Mouse (Mus musculus): ENCODE measurements around the gene Rapgef5. TPM values are rescaled to one million over a fixed set of nuclear protein-coding genes. Genes with fewer than 3 reads are reported as not detected.

The Rapgef5 gene
- polyA plus RNA-seq, 2 experiments: 5.6 to 8.6 TPM

- Histone ChIP-seq H3K4me2 (replicated peaks; ENCODE audit: low read depth, low read length, severe bottlenecking) (no peak overlapping the region), H3K4me1 (ENCODE audit: control insufficient read depth, insufficient read depth, low read length) (no peaks in the 10 kb centered on the region), H3K27ac (replicated peaks; ENCODE audit: low read depth, low read length) (no peak overlapping the region), H3K4me3 (replicated peaks; ENCODE audit: low read length) (no peak overlapping the region), H3K27me3 (ENCODE audit: control insufficient read depth, insufficient read depth, low read length) (no peaks in the 10 kb centered on the region), H3K9ac (ENCODE audit: low read depth, low read length, severe bottlenecking) (no peak overlapping the region), H3K9me3 (ENCODE audit: control insufficient read depth, low read length) (no peaks in the 10 kb centered on the region), H3K36me3 (ENCODE audit: control insufficient read depth, insufficient read depth, low read length) (no peaks in the 10 kb centered on the region)
- DNase-seq (ENCODE audit: low spot score) (no peak), ATAC-seq (ENCODE audit: low FRiP score, low read depth) (no peak)
- whole genome bisulfite sequencing: 81% methylated on average over 3 of the region's 3 CpGs
- TF ChIP-seq POLR2A (IDR thresholded peaks at IDR 0.05; ENCODE audit: borderline replicate concordance, extremely low read depth, insufficient read depth, insufficient read length): no peak
Observed at GRCm38 (mm10) chr12:117612715-117613114, 96.4 kb downstream of the Rapgef5 start.

- no peaks in the 10 kb centered on the region for H3K4me1 ChIP-seq (ENCODE audit: control insufficient read depth, insufficient read depth, low read length)
- H3K27me3 ChIP-seq (ENCODE audit: control insufficient read depth, insufficient read depth, low read length): no peaks in the 10 kb centered on the region
- DNase-seq (ENCODE audit: low spot score): no peak
- no peak for ATAC-seq (ENCODE audit: low FRiP score, low read depth)
- WGBS: 60% methylated on average over 4 of the region's 4 CpGs
- H3K4me3 ChIP-seq (replicated peaks; ENCODE audit: low read length): no peak overlapping the region
- no peak overlapping the region for H3K27ac ChIP-seq (replicated peaks; ENCODE audit: low read depth, low read length)
- no peak for TF ChIP-seq POLR2A (IDR thresholded peaks at IDR 0.05; ENCODE audit: borderline replicate concordance, extremely low read depth, insufficient read depth, insufficient read length)
- H3K9me3 ChIP-seq (ENCODE audit: control insufficient read depth, low read length): no peaks in the 10 kb centered on the region
- H3K9ac ChIP-seq (ENCODE audit: low read depth, low read length, severe bottlenecking): no peak overlapping the region
- no peak overlapping the region for H3K4me2 ChIP-seq (replicated peaks; ENCODE audit: low read depth, low read length, severe bottlenecking)
- no peaks in the 10 kb centered on the region for H3K36me3 ChIP-seq (ENCODE audit: control insufficient read depth, insufficient read depth, low read length)
Observed at GRCm38 (mm10) chr12:117619523-117620023, 103.3 kb downstream of the Rapgef5 start.

- Histone ChIP-seq H3K4me1 (ENCODE audit: control insufficient read depth, insufficient read depth, low read length) (no peaks in the 10 kb centered on the region), H3K9me3 (ENCODE audit: control insufficient read depth, low read length) (no peaks in the 10 kb centered on the region), H3K4me3 (replicated peaks; ENCODE audit: low read length) (no peak overlapping the region), H3K36me3 (ENCODE audit: control insufficient read depth, insufficient read depth, low read length) (no peaks in the 10 kb centered on the region), H3K9ac (ENCODE audit: low read depth, low read length, severe bottlenecking) (no peak overlapping the region), H3K4me2 (replicated peaks; ENCODE audit: low read depth, low read length, severe bottlenecking) (no peak overlapping the region), H3K27me3 (ENCODE audit: control insufficient read depth, insufficient read depth, low read length) (no peaks in the 10 kb centered on the region), H3K27ac (replicated peaks; ENCODE audit: low read depth, low read length) (no peak overlapping the region)
- TF ChIP-seq POLR2A (IDR thresholded peaks at IDR 0.05; ENCODE audit: borderline replicate concordance, extremely low read depth, insufficient read depth, insufficient read length): no peak
- ATAC-seq (ENCODE audit: low FRiP score, low read depth) (no peak), DNase-seq (ENCODE audit: low spot score) (no peak)
- 91% methylated on average over 2 of the region's 2 CpGs for WGBS
Observed at GRCm38 (mm10) chr12:117622972-117623371, 106.7 kb downstream of the Rapgef5 start.

GRCm38 (mm10) chr12:117627311-117627710 lies 111.0 kb downstream of the Rapgef5 start:
- Histone ChIP-seq H3K27ac (replicated peaks; ENCODE audit: low read depth, low read length) (no peak overlapping the region), H3K36me3 (ENCODE audit: control insufficient read depth, insufficient read depth, low read length) (no peaks in the 10 kb centered on the region), H3K9ac (ENCODE audit: low read depth, low read length, severe bottlenecking) (no peak overlapping the region), H3K4me2 (replicated peaks; ENCODE audit: low read depth, low read length, severe bottlenecking) (no peak overlapping the region), H3K27me3 (ENCODE audit: control insufficient read depth, insufficient read depth, low read length) (no peaks in the 10 kb centered on the region), H3K4me1 (ENCODE audit: control insufficient read depth, insufficient read depth, low read length) (no peaks in the 10 kb centered on the region), H3K4me3 (replicated peaks; ENCODE audit: low read length) (no peak overlapping the region), H3K9me3 (ENCODE audit: control insufficient read depth, low read length) (no peaks in the 10 kb centered on the region)
- WGBS: 40% methylated on average over 2 of the region's 2 CpGs
- no peak for TF ChIP-seq POLR2A (IDR thresholded peaks at IDR 0.05; ENCODE audit: borderline replicate concordance, extremely low read depth, insufficient read depth, insufficient read length)
- ATAC-seq (ENCODE audit: low FRiP score, low read depth): no peak
- no peak for DNase-seq (ENCODE audit: low spot score)

- H3K4me1 ChIP-seq (ENCODE audit: control insufficient read depth, insufficient read depth, low read length): no peaks in the 10 kb centered on the region
- no peaks in the 10 kb centered on the region for H3K9me3 ChIP-seq (ENCODE audit: control insufficient read depth, low read length)
- ATAC-seq (ENCODE audit: low FRiP score, low read depth) (no peak), DNase-seq (ENCODE audit: low spot score) (no peak)
- no peak overlapping the region for H3K4me3 ChIP-seq (replicated peaks; ENCODE audit: low read length)
- H3K27me3 ChIP-seq (ENCODE audit: control insufficient read depth, insufficient read depth, low read length): no peaks in the 10 kb centered on the region
- H3K9ac ChIP-seq (ENCODE audit: low read depth, low read length, severe bottlenecking): no peak overlapping the region
- 81% methylated on average over 18 of the region's 18 CpGs for WGBS
- TF ChIP-seq POLR2A (IDR thresholded peaks at IDR 0.05; ENCODE audit: borderline replicate concordance, extremely low read depth, insufficient read depth, insufficient read length): no peak
- H3K27ac ChIP-seq (replicated peaks; ENCODE audit: low read depth, low read length): no peak overlapping the region
- H3K36me3 ChIP-seq (ENCODE audit: control insufficient read depth, insufficient read depth, low read length): no peaks in the 10 kb centered on the region
- no peak overlapping the region for H3K4me2 ChIP-seq (replicated peaks; ENCODE audit: low read depth, low read length, severe bottlenecking)
Observed at GRCm38 (mm10) chr12:117628321-117629093, 112.2 kb downstream of the Rapgef5 start.

Data from limb, embryonic 14.5 days (tissue).